Mouse (Mus musculus): ENCODE results near the gene Aaed1. TPM values are rescaled to one million over a fixed set of nuclear protein-coding genes. Genes with fewer than 3 reads are reported as not detected.

The Aaed1 gene
- polyA plus RNA-seq, 1 experiment from 2014 or later: 59.9 TPM

DNA sequence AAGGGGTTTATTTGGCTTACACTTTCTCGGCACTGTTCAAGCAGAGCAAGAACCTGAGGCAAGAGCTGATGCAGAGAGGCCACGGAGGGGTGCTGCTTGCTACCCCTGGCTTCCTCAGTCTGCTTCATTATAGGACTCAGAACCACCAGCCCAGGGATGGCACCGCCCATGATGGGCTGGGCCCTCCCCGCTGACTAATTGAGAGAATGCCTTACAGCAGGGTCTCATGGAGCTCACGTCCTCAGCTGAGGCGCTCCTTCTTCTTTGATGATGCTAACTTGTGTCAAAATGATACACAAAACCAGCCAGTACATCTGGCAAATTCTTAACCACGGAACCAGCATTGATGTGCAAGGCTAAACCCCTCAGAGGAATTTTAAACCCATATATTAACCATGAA, 71.9 kb downstream of the Aaed1 start:
- in situ Hi-C loops (cut with MboI; ENCODE audit: low pct_unique_long_range_greater_than_20kb): no loop called here
- ChIA-PET POLR2A (no interaction called here), CTCF (interaction anchor here (1.2 to 1.5 kb wide), 3 partner anchors 8 to 66 kb away, joined by 3 to 5 read pairs (median 4); no protein-coding TSS in a partner anchor)
- TF ChIP-seq CTCF (IDR thresholded peaks at IDR 0.05): no peak
- no peak for ATAC-seq
- no peaks in the 10 kb centered on the region for H3K27me3 ChIP-seq
- no peak for DNase-seq (ENCODE audit: low read depth, low spot score)

DNA sequence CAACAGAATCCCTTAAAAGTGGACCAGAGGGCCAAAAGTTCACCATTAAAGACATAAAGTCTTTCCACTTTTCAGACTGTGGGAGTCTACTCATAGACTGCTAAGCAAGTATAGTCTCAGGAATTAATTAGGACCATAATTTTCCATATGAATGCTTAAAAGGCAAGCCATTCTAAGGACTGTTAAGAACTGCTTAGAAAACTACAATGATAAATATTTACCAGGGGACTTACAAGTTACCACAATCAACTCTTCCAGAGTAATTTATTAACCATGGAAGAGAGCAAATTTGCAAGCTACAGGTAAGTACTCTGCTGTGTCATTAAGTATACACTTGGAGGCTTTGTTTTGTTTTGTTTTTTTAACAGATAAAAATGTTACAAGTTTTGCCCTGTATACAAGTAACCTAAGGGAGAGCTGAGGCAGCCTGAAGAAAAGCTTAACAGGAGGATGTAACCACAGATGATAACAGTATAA, 74.8 kb downstream of the Aaed1 start:
- in situ Hi-C loops (cut with MboI; ENCODE audit: low pct_unique_long_range_greater_than_20kb): no loop called here
- POLR2A ChIA-PET: no interaction called here
- no peak for TF ChIP-seq CTCF (IDR thresholded peaks at IDR 0.05)
- CTCF ChIA-PET: interaction anchor here (0.7 to 1.5 kb wide), 3 partner anchors 9 to 140 kb away, joined by 3 to 5 read pairs (median 3); no protein-coding TSS in a partner anchor
- H3K27me3 ChIP-seq: no peaks in the 10 kb centered on the region
- no peak for DNase-seq (ENCODE audit: low read depth, low spot score)
- ATAC-seq: no peak

DNA sequence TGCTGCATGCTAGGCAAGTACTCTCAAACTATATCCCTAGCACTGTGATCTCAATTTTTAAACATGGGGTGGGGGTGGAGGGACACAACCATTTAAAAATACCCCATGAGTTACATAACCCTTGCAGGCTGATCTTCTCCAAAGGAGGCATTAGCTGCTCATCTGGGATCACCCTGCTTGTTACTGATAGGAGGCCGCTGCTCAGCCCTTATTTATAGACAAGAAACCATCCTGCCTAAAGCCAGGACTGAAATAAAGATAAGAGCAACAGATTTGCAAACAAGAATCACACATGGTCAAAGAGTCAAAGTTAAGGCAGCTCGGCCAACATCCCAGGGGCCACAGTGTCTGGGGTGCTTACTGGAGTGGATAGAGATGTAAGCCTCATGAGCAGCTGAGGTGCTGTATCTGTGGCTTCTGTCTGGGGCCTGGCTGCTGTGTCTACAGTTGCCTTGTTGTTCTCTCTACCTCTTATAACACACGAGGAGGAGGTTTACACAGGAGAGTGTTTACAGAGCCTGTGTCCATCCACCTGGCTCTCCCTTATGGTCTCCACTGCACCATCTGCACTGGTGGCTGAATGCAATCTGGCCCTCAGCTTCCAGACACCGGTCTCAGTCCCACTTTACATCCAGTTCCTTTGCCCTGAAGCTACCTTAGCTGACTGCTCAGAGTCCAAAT, 75.4 kb downstream of the Aaed1 start:
- POLR2A ChIA-PET: no interaction called here
- no peaks in the 10 kb centered on the region for H3K27me3 ChIP-seq
- DNase-seq (ENCODE audit: low read depth, low spot score) (no peak), ATAC-seq (no peak)
- in situ Hi-C loops (cut with MboI; ENCODE audit: low pct_unique_long_range_greater_than_20kb): no loop called here
- no peak for TF ChIP-seq CTCF (IDR thresholded peaks at IDR 0.05)
- CTCF ChIA-PET: no interaction called here

DNA sequence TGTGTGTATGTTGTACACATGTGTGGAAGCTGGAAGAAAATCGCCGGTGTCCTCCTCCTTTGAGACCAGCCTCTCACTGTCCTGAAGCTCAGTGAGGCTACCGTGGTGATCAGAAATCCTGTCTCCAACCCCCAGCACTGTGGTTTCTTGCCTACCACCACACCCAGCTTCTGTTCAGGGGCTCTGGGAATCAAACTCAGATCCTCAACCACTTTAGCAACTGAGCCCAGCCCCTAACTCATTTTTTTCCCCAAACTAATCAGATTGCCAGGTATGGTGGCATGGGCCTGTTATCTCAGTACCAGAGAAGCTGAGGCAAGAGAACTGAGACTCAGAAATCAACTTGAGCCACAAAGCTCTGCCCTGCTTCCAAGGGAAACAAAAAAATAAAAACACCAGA, 76.7 kb downstream of the Aaed1 start:
- no peak for TF ChIP-seq CTCF (IDR thresholded peaks at IDR 0.05)
- ChIA-PET POLR2A (no interaction called here), CTCF (interaction anchor here (1.3 to 1.5 kb wide), 3 partner anchors 11 to 63 kb away, joined by 3 to 6 read pairs (median 6); no protein-coding TSS in a partner anchor)
- ATAC-seq: no peak
- no peaks in the 10 kb centered on the region for H3K27me3 ChIP-seq
- in situ Hi-C loops (cut with MboI; ENCODE audit: low pct_unique_long_range_greater_than_20kb): no loop called here
- no peak for DNase-seq (ENCODE audit: low read depth, low spot score)

DNA sequence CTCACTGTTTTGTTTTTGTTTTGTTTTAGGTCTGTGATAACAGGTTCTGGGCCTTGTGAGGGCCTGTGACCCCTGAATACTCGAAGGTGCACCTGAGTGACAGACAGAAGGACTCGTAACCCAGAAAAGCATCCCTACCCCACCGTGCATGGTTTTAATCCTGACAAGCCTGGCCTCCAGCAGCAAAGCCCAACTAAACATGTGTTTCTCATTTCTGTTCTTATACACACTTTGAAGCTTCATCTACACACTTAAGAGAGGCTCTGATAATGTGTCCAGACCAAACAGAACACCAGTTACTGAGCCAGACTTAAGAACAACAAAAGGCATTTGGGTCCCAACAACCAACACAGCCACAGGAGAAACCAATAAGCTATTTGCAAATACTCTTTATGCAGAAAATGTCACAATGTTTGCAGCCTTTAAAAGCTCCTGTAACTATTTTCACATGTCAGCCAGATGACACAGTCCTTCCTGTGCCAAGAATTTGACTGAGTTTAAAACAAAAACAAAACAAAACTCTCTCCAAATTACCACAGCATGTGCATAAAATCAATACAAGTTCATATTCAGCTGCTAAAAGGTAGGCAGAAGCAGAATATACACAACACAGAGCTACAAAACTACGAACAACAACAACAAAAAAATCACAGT, 77.3 kb downstream of the Aaed1 start:
- no peaks in the 10 kb centered on the region for H3K27me3 ChIP-seq
- TF ChIP-seq CTCF (IDR thresholded peaks at IDR 0.05): no peak
- DNase-seq (ENCODE audit: low read depth, low spot score): no peak
- ChIA-PET POLR2A (interaction anchor here (0.6 kb wide), 1 partner anchor 18 kb away, joined by 5 read pairs; no protein-coding TSS in a partner anchor), CTCF (interaction anchor here (1.3 to 1.5 kb wide), 3 partner anchors 11 to 64 kb away, joined by 3 to 6 read pairs (median 6); no protein-coding TSS in a partner anchor)
- ATAC-seq: no peak
- in situ Hi-C loops (cut with MboI; ENCODE audit: low pct_unique_long_range_greater_than_20kb): no loop called here

DNA sequence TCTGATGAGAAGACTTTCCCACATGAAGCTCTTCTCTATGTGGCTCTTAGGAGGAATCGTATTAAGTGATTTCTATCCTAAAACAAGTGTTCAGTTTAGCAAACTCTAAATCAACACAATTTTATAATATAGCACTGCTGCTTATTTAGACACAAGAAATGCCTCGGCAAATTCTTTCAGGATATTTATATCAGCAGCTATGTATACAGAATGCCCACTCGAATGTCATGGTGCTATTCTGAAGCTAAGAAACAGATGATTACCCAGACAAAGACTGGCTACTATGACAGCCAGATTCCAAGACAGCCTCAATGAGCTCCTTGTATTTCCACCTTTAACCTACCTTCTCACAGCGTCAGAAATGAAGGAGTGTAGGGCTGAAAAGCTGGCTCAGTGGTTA, 79.4 kb downstream of the Aaed1 start:
- no peak for DNase-seq (ENCODE audit: low read depth, low spot score)
- in situ Hi-C loops (cut with MboI; ENCODE audit: low pct_unique_long_range_greater_than_20kb): no loop called here
- H3K27me3 ChIP-seq: no peaks in the 10 kb centered on the region
- POLR2A ChIA-PET: no interaction called here
- CTCF ChIA-PET: interaction anchor here (0.9 to 1.3 kb wide), 2 partner anchors 13 to 16 kb away, joined by 4 read pairs; no protein-coding TSS in a partner anchor
- ATAC-seq: no peak
- TF ChIP-seq CTCF (IDR thresholded peaks at IDR 0.05): no peak

DNA sequence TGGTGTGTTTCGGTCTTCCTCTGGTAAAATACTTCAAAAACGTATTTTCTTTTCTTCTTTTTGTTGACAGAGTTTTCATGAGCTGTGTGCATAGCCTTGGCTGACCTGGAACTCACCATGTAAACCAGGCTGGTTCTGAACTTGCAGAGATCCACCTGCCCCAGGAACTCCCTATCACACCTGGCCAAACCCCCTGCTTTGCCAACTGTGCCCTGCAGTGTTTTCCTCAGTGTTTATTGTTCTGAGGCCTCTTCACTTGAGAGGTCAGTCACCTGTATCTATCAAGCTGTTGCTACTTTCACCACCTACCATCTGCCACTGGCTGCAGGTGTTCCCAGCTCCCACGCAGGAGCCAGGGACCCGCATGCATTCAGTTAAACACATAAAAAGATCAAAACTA, 85.8 kb downstream of the Aaed1 start:
- in situ Hi-C loops (cut with MboI; ENCODE audit: low pct_unique_long_range_greater_than_20kb): no loop called here
- DNase-seq (ENCODE audit: low read depth, low spot score): no peak
- no peaks in the 10 kb centered on the region for H3K27me3 ChIP-seq
- no peak for TF ChIP-seq CTCF (IDR thresholded peaks at IDR 0.05)
- CTCF ChIA-PET: interaction anchor here (1.4 kb wide), 1 partner anchor 10 kb away, joined by 4 read pairs; no protein-coding TSS in a partner anchor
- POLR2A ChIA-PET: no interaction called here
- no peak for ATAC-seq

DNA sequence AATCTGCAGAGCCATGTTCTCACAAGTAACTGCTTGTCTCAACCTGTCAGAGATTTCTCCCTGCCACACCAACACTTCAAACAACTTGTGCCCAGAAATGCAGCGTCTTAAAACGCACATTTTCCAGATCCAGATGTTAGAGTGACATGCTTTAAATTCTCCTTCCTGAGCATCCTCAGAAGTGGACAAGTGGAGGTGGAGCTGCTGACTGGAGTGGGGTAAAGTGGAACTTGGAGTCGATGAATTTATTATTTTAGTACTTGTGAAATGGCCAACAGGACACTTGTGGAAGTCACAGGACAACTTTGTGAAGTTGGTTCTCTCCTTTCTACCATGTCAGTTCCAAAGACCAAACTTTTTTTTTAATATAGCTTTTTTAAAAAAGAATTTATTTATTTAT, 86.8 kb downstream of the Aaed1 start:
- POLR2A ChIA-PET: no interaction called here
- H3K27me3 ChIP-seq: no peaks in the 10 kb centered on the region
- in situ Hi-C loops (cut with MboI; ENCODE audit: low pct_unique_long_range_greater_than_20kb): no loop called here
- DNase-seq (ENCODE audit: low read depth, low spot score) (no peak), ATAC-seq (no peak)
- CTCF ChIA-PET: interaction anchor here (1.4 to 1.7 kb wide), 2 partner anchors 9 to 11 kb away, joined by 4 read pairs; no protein-coding TSS in a partner anchor
- TF ChIP-seq CTCF (IDR thresholded peaks at IDR 0.05): no peak

Other genes with a start within 250 kb of the Aaed1 start
- gene Hsd17b3, start 223.5 kb downstream of the Aaed1 start, polyA plus RNA-seq (2021): not detected
- gene Slc35d2, start 183.3 kb downstream of the Aaed1 start, polyA plus RNA-seq (2021): 12.6 TPM
- 23.3 TPM for gene Zfp367, start 159.5 kb downstream of the Aaed1 start, polyA plus RNA-seq (2021)
- gene Habp4, start 150.9 kb downstream of the Aaed1 start, polyA plus RNA-seq (2021): 65.7 TPM
- gene Cdc14b, start 37.4 kb downstream of the Aaed1 start, polyA plus RNA-seq (2021): 19.4 TPM
- gene Ctsl, start 58.2 kb upstream of the Aaed1 start, polyA plus RNA-seq (2021): 6,297 TPM
- 31.8 TPM for gene Cdk20, start 119.6 kb upstream of the Aaed1 start, polyA plus RNA-seq (2021)
- gene Fam240b, start 185.1 kb upstream of the Aaed1 start, polyA plus RNA-seq (2021): not detected

All from Patski (cell line).